Mouse (Mus musculus) cerebellum, adult 2 months (tissue): ENCODE measurements around the gene Zfp638.

Experiments used
- CTCF ChIP-seq: fragments of 200-500 bp; IDR thresholded peaks from 2 replicates; pipeline ENCODE4 v1.5.1; 2011; ENCODE audit warnings: low read depth, mild to moderate bottlenecking, control low read depth, low read length, moderate library complexity, borderline replicate concordance; ENCODE audit not compliant: insufficient read depth
- POLR2A ChIP-seq: fragments of 200-500 bp; IDR thresholded peaks from 2 replicates; pipeline ENCODE4 v1.6.1; 2011; ENCODE audit warnings: low read length, control low read depth, borderline replicate concordance; ENCODE audit not compliant: insufficient read depth

DNA sequence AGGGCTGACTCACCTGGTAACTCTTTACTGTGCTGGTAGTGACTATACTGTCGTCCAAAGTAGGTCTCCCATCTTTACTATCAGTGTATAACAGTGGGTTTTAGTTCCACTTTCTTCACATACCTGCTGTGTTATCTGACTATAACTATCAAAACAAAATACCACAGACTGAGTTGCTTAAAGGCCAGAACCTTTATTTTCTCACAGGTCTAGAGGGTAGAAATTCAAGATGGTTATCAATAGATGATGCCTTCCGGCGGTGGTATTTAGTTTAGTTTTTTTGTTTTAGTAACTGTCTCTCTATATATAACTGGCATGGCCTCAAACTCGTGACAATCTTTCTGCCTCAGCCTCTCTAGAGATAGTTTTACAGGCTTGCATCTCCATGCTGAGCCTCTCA, 3.4 kb upstream of the Zfp638 start:
- TF ChIP-seq CTCF (no peak), POLR2A (no peak)
